Mouse (Mus musculus) ES-E14 (cell line): ENCODE measurements around the gene Srd5a2. TPM values are rescaled to one million over a fixed set of nuclear protein-coding genes. Genes with fewer than 3 reads are reported as not detected.

Experiments
- DNase-seq: peaks from one replicate; pipeline ENCODE4 v3.0.0-alpha.2; 2013; ENCODE audit warnings: low read depth, low spot score
- H3K27ac ChIP-seq: 2 replicates; pipeline ENCODE4 v1.5.1; 2012; ENCODE audit warnings: low read depth, mild to moderate bottlenecking, low read length, moderate library complexity, mixed read lengths; ENCODE audit not compliant: poor library complexity, insufficient read depth, severe bottlenecking
- H3K36me3 ChIP-seq: 2 replicates; pipeline ENCODE4 v1.6.1; 2012; ENCODE audit warnings: mild to moderate bottlenecking, low read length, moderate library complexity, mixed read lengths; ENCODE audit not compliant: control insufficient read depth, poor library complexity, insufficient read depth, severe bottlenecking
- H3K4me1 ChIP-seq, 2 experiments: fragments of 150-350 bp in 1 of 2; sonication (generic) in 1 of 2; 2 replicates each; pipeline ENCODE4 v1.6.1; 2012; ENCODE audit warnings: low read length in 2 of 2, mild to moderate bottlenecking in 1 of 2, mixed read lengths in 1 of 2; ENCODE audit not compliant: control insufficient read depth in 2 of 2, insufficient read depth in 2 of 2, poor library complexity in 1 of 2
- H3K4me3 ChIP-seq, 2 experiments: fragments of 150-350 bp in 1 of 2; sonication (generic) in 1 of 2; 2 replicates each; pipeline ENCODE4 v1.5.1; 2012; ENCODE audit warnings: low read length in 2 of 2, low read depth in 1 of 2, mild to moderate bottlenecking in 1 of 2, mixed read lengths in 1 of 2; ENCODE audit not compliant: insufficient read depth in 1 of 2, poor library complexity in 1 of 2, severe bottlenecking in 1 of 2
- H3K9ac ChIP-seq: 2 replicates; pipeline ENCODE4 v1.6.1; 2012; ENCODE audit warnings: low read depth, mild to moderate bottlenecking, low read length, mixed read lengths; ENCODE audit not compliant: poor library complexity, insufficient read depth, severe bottlenecking
- H3K9me3 ChIP-seq: fragments of 150-350 bp; sonication (generic); 2 replicates; pipeline ENCODE4 v1.6.1; 2012; ENCODE audit warnings: low read depth, mild to moderate bottlenecking, low read length; ENCODE audit not compliant: control insufficient read depth, insufficient read depth
- CHD2 ChIP-seq: IDR thresholded peaks from 2 replicates; pipeline ENCODE4 v1.6.1; 2014; ENCODE audit warnings: mild to moderate bottlenecking, low read depth, low read length, inconsistent platforms
- HCFC1 ChIP-seq: IDR thresholded peaks from 2 replicates; pipeline ENCODE4 v1.6.1; 2012; ENCODE audit warnings: low read length, inconsistent platforms, borderline replicate concordance; ENCODE audit not compliant: insufficient read depth
- MAFK ChIP-seq: IDR thresholded peaks from 2 replicates; pipeline ENCODE4 v1.6.1; 2014; ENCODE audit warnings: mild to moderate bottlenecking, low read depth, low read length, inconsistent platforms; ENCODE audit not compliant: insufficient read depth
- ZC3H11A ChIP-seq: IDR thresholded peaks from 2 replicates; pipeline ENCODE4 v1.6.1; 2012; ENCODE audit warnings: low read depth, mild to moderate bottlenecking, inconsistent platforms, low read length, borderline replicate concordance
- ZNF384 ChIP-seq: IDR thresholded peaks from 2 replicates; pipeline ENCODE4 v1.6.1; 2012; ENCODE audit warnings: low read depth, low read length, inconsistent platforms
- in situ Hi-C, 2 experiments: fragments of 600-800 bp; cut with MboI; formaldehyde crosslinking; loops; one replicate each; pipeline ENCODE4 v1.15.1; 2025; ENCODE audit warnings: low sequenced_read_pairs in 2 of 2, inconsistent platforms in 1 of 2; ENCODE audit not compliant: unreplicated experiment in 2 of 2
- total RNA-seq: library from RNA; depleted of rRNA; stranded (reverse); fragments of 300-350 nt; gene quantifications from 2 replicates; pipeline ENCODE4 v1.2.3, GENCODE M21; 2012

Gene Srd5a2
- total RNA-seq, 1 experiment = 0.22 TPM

- no peak overlapping the region for H3K9ac ChIP-seq
- H3K4me3 ChIP-seq = no peak overlapping the region
- no peak overlapping the region for H3K27ac ChIP-seq
- in situ Hi-C loops = no loop called here
- no peaks in the 10 kb centered on the region for H3K9me3 ChIP-seq
- no peaks in the 10 kb centered on the region for H3K4me1 ChIP-seq
- H3K36me3 ChIP-seq = no peaks in the 10 kb centered on the region
- TF ChIP-seq ZNF384 (no peak), ZC3H11A (no peak), CHD2 (no peak), MAFK (no peak), HCFC1 (no peak)
- no peak for DNase-seq
These were observed 61.1 kb downstream of the Srd5a2 start for GRCm38 (mm10) chr17:73986571-73986970.

- TF ChIP-seq ZNF384 (no peak), MAFK (no peak), ZC3H11A (no peak), HCFC1 (no peak), CHD2 (no peak)
- H3K9me3 ChIP-seq = no peaks in the 10 kb centered on the region
- no peaks in the 10 kb centered on the region for H3K4me1 ChIP-seq
- DNase-seq = no peak
- H3K9ac ChIP-seq = no peak overlapping the region
- in situ Hi-C loops = no loop called here
- no peak overlapping the region for H3K27ac ChIP-seq
- H3K4me3 ChIP-seq = no peak overlapping the region
- no peaks in the 10 kb centered on the region for H3K36me3 ChIP-seq
These were observed 61.8 kb downstream of the Srd5a2 start for GRCm38 (mm10) chr17:73985936-73986335.

GRCm38 (mm10) chr17:73984508-73984907 is 63.2 kb downstream of the Srd5a2 start:
- no peaks in the 10 kb centered on the region for H3K9me3 ChIP-seq
- no peak overlapping the region for H3K27ac ChIP-seq
- H3K4me1 ChIP-seq = no peaks in the 10 kb centered on the region
- H3K36me3 ChIP-seq = no peaks in the 10 kb centered on the region
- in situ Hi-C loops = no loop called here
- H3K4me3 ChIP-seq = no peak overlapping the region
- H3K9ac ChIP-seq = no peak overlapping the region
- no peak for TF ChIP-seq HCFC1
- TF ChIP-seq ZNF384 = no peak
- TF ChIP-seq CHD2 = no peak
- no peak for TF ChIP-seq ZC3H11A
- TF ChIP-seq MAFK = no peak
- no peak for DNase-seq

- no peaks in the 10 kb centered on the region for H3K4me1 ChIP-seq
- in situ Hi-C loops = no loop called here
- H3K27ac ChIP-seq = no peak overlapping the region
- TF ChIP-seq ZC3H11A (no peak), CHD2 (no peak), HCFC1 (no peak), ZNF384 (no peak), MAFK (no peak)
- no peak for DNase-seq
- no peak overlapping the region for H3K4me3 ChIP-seq
- H3K9ac ChIP-seq = no peak overlapping the region
- no peaks in the 10 kb centered on the region for H3K9me3 ChIP-seq
- H3K36me3 ChIP-seq = no peaks in the 10 kb centered on the region
These were observed 64.8 kb downstream of the Srd5a2 start for GRCm38 (mm10) chr17:73982871-73983270.

- H3K4me3 ChIP-seq = no peak overlapping the region
- H3K9me3 ChIP-seq = no peaks in the 10 kb centered on the region
- H3K36me3 ChIP-seq = no peaks in the 10 kb centered on the region
- in situ Hi-C loops = no loop called here
- H3K4me1 ChIP-seq = no peaks in the 10 kb centered on the region
- no peak for TF ChIP-seq MAFK
- no peak for TF ChIP-seq CHD2
- no peak overlapping the region for H3K27ac ChIP-seq
- no peak for DNase-seq
- no peak overlapping the region for H3K9ac ChIP-seq
These were observed 71.7 kb downstream of the Srd5a2 start for GRCm38 (mm10) chr17:73976066-73976465.
